Mouse (Mus musculus): ENCODE data around the gene Rtp4. TPM values are rescaled to one million over a fixed set of nuclear protein-coding genes. Genes with fewer than 3 reads are reported as not detected.

The Rtp4 gene
- polyA plus RNA-seq, 1 experiment from 2014 or later, result 3.1 TPM

- Histone ChIP-seq H3K27me3 (ENCODE audit: control insufficient read depth, insufficient read depth, low read length) (no peaks in the 10 kb centered on the region), H3K9ac (ENCODE audit: low read depth, low read length) (no peak overlapping the region), H3K4me2 (replicated peaks; ENCODE audit: low read depth, low read length) (no peak overlapping the region), H3K4me1 (replicated peaks; ENCODE audit: control insufficient read depth, insufficient read depth, low read length) (peaks cover 8% of the 10 kb centered on the region), H3K9me3 (ENCODE audit: control insufficient read depth, low read length) (no peaks in the 10 kb centered on the region), H3K36me3 (ENCODE audit: control insufficient read depth, insufficient read depth, low read length) (no peaks in the 10 kb centered on the region), H3K27ac (ENCODE audit: low read depth, low read length) (peak overlapping the region; percentile 79), H3K4me3 (ENCODE audit: low read depth, low read length) (no peak overlapping the region)
- WGBS, result 13% methylated on average over 3 of the region's 3 CpGs
- ATAC-seq (ENCODE audit: low FRiP score), result peak; percentile 94
- DNase-seq (ENCODE audit: low spot score), result peak; percentile 47
These were observed 15.8 kb upstream of the Rtp4 start for GRCm38 (mm10) chr16:23504320-23504744.

- no peak for ATAC-seq (ENCODE audit: low FRiP score)
- Histone ChIP-seq H3K36me3 (ENCODE audit: control insufficient read depth, insufficient read depth, low read length) (no peaks in the 10 kb centered on the region), H3K9ac (ENCODE audit: low read depth, low read length) (no peak overlapping the region), H3K27ac (ENCODE audit: low read depth, low read length) (0 out of 2 replicates have a peak overlapping the region, but pooled peaks have one; percentile 79), H3K27me3 (ENCODE audit: control insufficient read depth, insufficient read depth, low read length) (no peaks in the 10 kb centered on the region), H3K4me1 (replicated peaks; ENCODE audit: control insufficient read depth, insufficient read depth, low read length) (peaks cover 8% of the 10 kb centered on the region), H3K9me3 (ENCODE audit: control insufficient read depth, low read length) (no peaks in the 10 kb centered on the region), H3K4me3 (ENCODE audit: low read depth, low read length) (no peak overlapping the region), H3K4me2 (replicated peaks; ENCODE audit: low read depth, low read length) (no peak overlapping the region)
- 40% methylated on average over 11 of the region's 11 CpGs for WGBS
- DNase-seq (ENCODE audit: low spot score), result no peak
These were observed 14.0 kb upstream of the Rtp4 start for GRCm38 (mm10) chr16:23505904-23506687.

GRCm38 (mm10) chr16:23511166-23511935 lies 8.7 kb upstream of the Rtp4 start:
- Histone ChIP-seq H3K4me1 (replicated peaks; ENCODE audit: control insufficient read depth, insufficient read depth, low read length) (no peaks in the 10 kb centered on the region), H3K36me3 (ENCODE audit: control insufficient read depth, insufficient read depth, low read length) (no peaks in the 10 kb centered on the region), H3K27ac (ENCODE audit: low read depth, low read length) (no peak overlapping the region), H3K4me3 (ENCODE audit: low read depth, low read length) (no peak overlapping the region), H3K9me3 (ENCODE audit: control insufficient read depth, low read length) (no peaks in the 10 kb centered on the region), H3K27me3 (ENCODE audit: control insufficient read depth, insufficient read depth, low read length) (no peaks in the 10 kb centered on the region), H3K9ac (ENCODE audit: low read depth, low read length) (no peak overlapping the region), H3K4me2 (replicated peaks; ENCODE audit: low read depth, low read length) (no peak overlapping the region)
- DNase-seq (ENCODE audit: low spot score), result no peak
- 80% methylated on average over 4 of the region's 4 CpGs for WGBS
- ATAC-seq (ENCODE audit: low FRiP score), result no peak

GRCm38 (mm10) chr16:23513401-23513800 lies 6.7 kb upstream of the Rtp4 start:
- no peak overlapping the region for H3K4me2 ChIP-seq (replicated peaks; ENCODE audit: low read depth, low read length)
- no peak overlapping the region for H3K9ac ChIP-seq (ENCODE audit: low read depth, low read length)
- H3K36me3 ChIP-seq (ENCODE audit: control insufficient read depth, insufficient read depth, low read length), result no peaks in the 10 kb centered on the region
- H3K4me1 ChIP-seq (replicated peaks; ENCODE audit: control insufficient read depth, insufficient read depth, low read length), result no peaks in the 10 kb centered on the region
- no peak overlapping the region for H3K27ac ChIP-seq (ENCODE audit: low read depth, low read length)
- no peaks in the 10 kb centered on the region for H3K9me3 ChIP-seq (ENCODE audit: control insufficient read depth, low read length)
- WGBS, result 88% methylated on average over 1 of the region's 1 CpGs
- DNase-seq (ENCODE audit: low spot score), result no peak
- no peak overlapping the region for H3K4me3 ChIP-seq (ENCODE audit: low read depth, low read length)
- ATAC-seq (ENCODE audit: low FRiP score), result no peak
- H3K27me3 ChIP-seq (ENCODE audit: control insufficient read depth, insufficient read depth, low read length), result no peaks in the 10 kb centered on the region

GRCm38 (mm10) chr16:23515766-23516165 lies 4.3 kb upstream of the Rtp4 start:
- Histone ChIP-seq H3K27me3 (ENCODE audit: control insufficient read depth, insufficient read depth, low read length) (no peaks in the 10 kb centered on the region), H3K9me3 (ENCODE audit: control insufficient read depth, low read length) (no peaks in the 10 kb centered on the region), H3K36me3 (ENCODE audit: control insufficient read depth, insufficient read depth, low read length) (no peaks in the 10 kb centered on the region), H3K27ac (ENCODE audit: low read depth, low read length) (no peak overlapping the region), H3K4me2 (replicated peaks; ENCODE audit: low read depth, low read length) (no peak overlapping the region), H3K4me1 (replicated peaks; ENCODE audit: control insufficient read depth, insufficient read depth, low read length) (no peaks in the 10 kb centered on the region), H3K9ac (ENCODE audit: low read depth, low read length) (no peak overlapping the region), H3K4me3 (ENCODE audit: low read depth, low read length) (no peak overlapping the region)
- DNase-seq (ENCODE audit: low spot score), result no peak
- no peak for ATAC-seq (ENCODE audit: low FRiP score)
- 87% methylated on average over 3 of the region's 3 CpGs for whole genome bisulfite sequencing

GRCm38 (mm10) chr16:23516606-23517005 lies 3.5 kb upstream of the Rtp4 start:
- no peak for DNase-seq (ENCODE audit: low spot score)
- no peaks in the 10 kb centered on the region for H3K27me3 ChIP-seq (ENCODE audit: control insufficient read depth, insufficient read depth, low read length)
- no peak for ATAC-seq (ENCODE audit: low FRiP score)
- peaks cover 4% of the 10 kb centered on the region; the same call in 1 of the 2 replicates for H3K4me1 ChIP-seq (replicated peaks; ENCODE audit: control insufficient read depth, insufficient read depth, low read length)
- no peak overlapping the region for H3K9ac ChIP-seq (ENCODE audit: low read depth, low read length)
- H3K36me3 ChIP-seq (ENCODE audit: control insufficient read depth, insufficient read depth, low read length), result no peaks in the 10 kb centered on the region
- no peaks in the 10 kb centered on the region for H3K9me3 ChIP-seq (ENCODE audit: control insufficient read depth, low read length)
- H3K4me3 ChIP-seq (ENCODE audit: low read depth, low read length), result no peak overlapping the region
- no peak overlapping the region for H3K27ac ChIP-seq (ENCODE audit: low read depth, low read length)
- no peak overlapping the region for H3K4me2 ChIP-seq (replicated peaks; ENCODE audit: low read depth, low read length)
- WGBS, result 90% methylated on average over 2 of the region's 2 CpGs

- no peak overlapping the region for H3K4me2 ChIP-seq (replicated peaks; ENCODE audit: low read depth, low read length)
- WGBS, result 85% methylated on average over 5 of the region's 5 CpGs
- DNase-seq (ENCODE audit: low spot score) (no peak), ATAC-seq (ENCODE audit: low FRiP score) (no peak)
- peaks cover 4% of the 10 kb centered on the region; the same call in 1 of the 2 replicates for H3K4me1 ChIP-seq (replicated peaks; ENCODE audit: control insufficient read depth, insufficient read depth, low read length)
- no peaks in the 10 kb centered on the region for H3K9me3 ChIP-seq (ENCODE audit: control insufficient read depth, low read length)
- H3K36me3 ChIP-seq (ENCODE audit: control insufficient read depth, insufficient read depth, low read length), result no peaks in the 10 kb centered on the region
- H3K27me3 ChIP-seq (ENCODE audit: control insufficient read depth, insufficient read depth, low read length), result no peaks in the 10 kb centered on the region
- no peak overlapping the region for H3K9ac ChIP-seq (ENCODE audit: low read depth, low read length)
- H3K27ac ChIP-seq (ENCODE audit: low read depth, low read length), result no peak overlapping the region
- H3K4me3 ChIP-seq (ENCODE audit: low read depth, low read length), result no peak overlapping the region
These were observed 2.9 kb upstream of the Rtp4 start for GRCm38 (mm10) chr16:23517230-23517629.

- no peak overlapping the region for H3K9ac ChIP-seq (ENCODE audit: low read depth, low read length)
- 78% methylated on average over 20 of the region's 20 CpGs for WGBS
- H3K4me3 ChIP-seq (ENCODE audit: low read depth, low read length), result no peak overlapping the region
- no peak for DNase-seq (ENCODE audit: low spot score)
- no peaks in the 10 kb centered on the region for H3K36me3 ChIP-seq (ENCODE audit: control insufficient read depth, insufficient read depth, low read length)
- H3K4me2 ChIP-seq (replicated peaks; ENCODE audit: low read depth, low read length), result no peak overlapping the region; the same call in 1 of the 2 replicates
- H3K27ac ChIP-seq (ENCODE audit: low read depth, low read length), result no peak overlapping the region
- no peaks in the 10 kb centered on the region for H3K9me3 ChIP-seq (ENCODE audit: control insufficient read depth, low read length)
- no peaks in the 10 kb centered on the region for H3K27me3 ChIP-seq (ENCODE audit: control insufficient read depth, insufficient read depth, low read length)
- no peak for ATAC-seq (ENCODE audit: low FRiP score)
- H3K4me1 ChIP-seq (replicated peaks; ENCODE audit: control insufficient read depth, insufficient read depth, low read length), result peaks cover 4% of the 10 kb centered on the region; the same call in 1 of the 2 replicates
These were observed 2.1 kb upstream of the Rtp4 start for GRCm38 (mm10) chr16:23517754-23518566.
